Mouse (Mus musculus): ENCODE measurements around the gene Gpn1.

- no peak for TF ChIP-seq POLR2A (IDR thresholded peaks at IDR 0.05; ENCODE audit: extremely low read depth, insufficient read depth, low read length)
- TF ChIP-seq CTCF (IDR thresholded peaks at IDR 0.05; ENCODE audit: low read depth, low read length), result no peak
These were observed 67.6 kb downstream of the Gpn1 start for GRCm38 (mm10) chr5:31562036-31562666.
